29 mouse cellular contexts compared by ENCODE assay signal in the genomic region with DNA sequence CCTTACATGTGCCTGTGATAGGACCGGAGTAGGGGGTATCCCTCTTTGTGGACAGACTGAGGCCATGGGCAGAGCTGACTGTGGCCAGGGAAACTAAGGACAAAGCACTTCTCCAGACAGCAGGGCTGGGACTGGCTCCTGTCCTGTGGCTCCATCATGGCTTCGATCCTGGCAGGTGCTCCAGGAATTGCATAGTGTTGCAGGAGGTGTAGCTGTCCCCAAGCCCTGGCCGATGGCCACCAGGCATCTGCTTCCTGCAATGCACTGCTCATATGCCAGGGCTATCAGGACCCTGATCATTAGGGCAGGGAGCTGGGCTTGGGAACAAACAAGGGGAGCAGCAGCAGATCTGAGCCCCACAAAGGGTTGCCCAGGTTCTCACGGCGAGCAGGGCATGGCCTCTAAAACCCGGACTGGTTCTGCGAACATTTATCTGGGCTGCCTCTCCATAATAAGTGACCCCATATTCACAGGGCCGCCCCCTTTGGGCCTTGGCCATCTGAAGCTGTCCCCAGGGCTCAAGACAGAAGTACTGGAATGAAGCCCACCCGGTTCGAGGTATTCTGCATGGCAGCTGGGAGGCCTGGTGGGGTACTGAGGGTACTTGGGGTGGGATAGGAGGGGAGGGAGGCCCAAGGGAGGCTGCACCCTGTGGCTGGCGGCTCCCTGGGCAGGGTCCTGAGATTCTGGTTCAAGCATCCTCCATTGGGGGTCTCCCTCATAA. TPM values are rescaled to one million over a fixed set of nuclear protein-coding genes. Genes with fewer than 3 reads are reported as not detected.
DNase-seq lines count a peak whose midpoint lies in the region; ATAC-seq and TF ChIP-seq lines count a peak whose summit lies in the region.
"Had no signal": no experiment of that assay in that cellular context is flagged by ENCODE, and none has a peak within 500 bp of the region (broad histone marks: within the 10 kb centered on the region; RNA-seq: fewer than 3 reads in every experiment).

No protein-coding gene starts in this region.

- no peak for ATAC-seq in hindbrain, postnatal 0 days
- no peak for ATAC-seq in hindbrain, embryonic 12.5 days (ENCODE audit: low FRiP score)
- no peak for ATAC-seq in G1E (ENCODE audit: extremely low read depth, insufficient number of reproducible peaks, low FRiP score, poor library complexity, severe bottlenecking)
- ATAC-seq: forebrain, embryonic 15.5 days had no signal

- no peaks in the 10 kb centered on the region for H3K9me3 ChIP-seq in hindbrain, postnatal 0 days (ENCODE audit: low read length)
- H3K9me3 ChIP-seq in hindbrain, embryonic 12.5 days (replicated peaks) = no peaks in the 10 kb centered on the region
- H3K9me3 ChIP-seq in G1E (replicated peaks) = no peaks in the 10 kb centered on the region
- H3K9me3 ChIP-seq: embryonic facial prominence, embryonic 15.5 days; forebrain, embryonic 15.5 days; heart, embryonic 13.5 days; kidney, embryonic 15.5 days; limb, embryonic 15.5 days; lung, embryonic 15.5 days; megakaryocyte, embryonic 14.5 days; neural tube, embryonic 12.5 days had no signal

- no peak overlapping the region for H3K4me3 ChIP-seq in hindbrain, postnatal 0 days (ENCODE audit: low read length)
- H3K4me3 ChIP-seq in hindbrain, embryonic 12.5 days = no peak overlapping the region
- H3K4me3 ChIP-seq in G1E (ENCODE audit: low read depth, low read length) = 0 out of 2 replicates have a peak overlapping the region, but pooled peaks have one; percentile 13
- H3K4me3 ChIP-seq: embryonic facial prominence, embryonic 15.5 days; forebrain, embryonic 15.5 days; heart, embryonic 13.5 days; kidney, embryonic 15.5 days; limb, embryonic 15.5 days; lung, embryonic 15.5 days; neural tube, embryonic 12.5 days had no signal

- no peaks in the 10 kb centered on the region for H3K36me3 ChIP-seq in hindbrain, postnatal 0 days (ENCODE audit: insufficient read depth, low read length)
- H3K36me3 ChIP-seq in hindbrain, embryonic 12.5 days = peaks cover 55% of the 10 kb centered on the region
- peaks cover 78% of the 10 kb centered on the region for H3K36me3 ChIP-seq in G1E (replicated peaks)

- WGBS in hindbrain, postnatal 0 days = 86% methylated on average over 11 of the region's 11 CpGs
- 93% methylated on average over 11 of the region's 11 CpGs for WGBS in hindbrain, embryonic 12.5 days

- H3K9ac ChIP-seq in hindbrain, postnatal 0 days (replicated peaks; ENCODE audit: low read length) = 0 out of 2 replicates have a peak overlapping the region, but pooled peaks have one; percentile 13
- H3K9ac ChIP-seq in hindbrain, embryonic 12.5 days = no peak overlapping the region
- H3K9ac ChIP-seq: embryonic facial prominence, embryonic 15.5 days; forebrain, embryonic 15.5 days; heart, embryonic 13.5 days; kidney, embryonic 15.5 days; limb, embryonic 15.5 days; lung, embryonic 15.5 days; neural tube, embryonic 12.5 days had no signal

- no peak for TF ChIP-seq CTCF in hindbrain, postnatal 0 days (IDR thresholded peaks at IDR 0.05; ENCODE audit: low read depth)
- TF ChIP-seq CTCF in G1E (IDR thresholded peaks at IDR 0.05; ENCODE audit: low read depth, low read length) = no peak

- DNase-seq in cerebellum, adult 11-12 months = peak; percentile 77
- no peak for DNase-seq in cerebellum, adult 8-10 months
- peak; percentile 21 for DNase-seq in hindbrain, postnatal 0 days (ENCODE audit: low spot score)
- no peak for DNase-seq in G1E (ENCODE audit: low spot score)
- peak; percentile 80 to 84 for DNase-seq in cerebellum, postnatal 10 days
- no peak for DNase-seq in layer of hippocampus, adult 9-10 months (ENCODE audit: low spot score)
- no peak for DNase-seq in spleen, postnatal 10 days (ENCODE audit: low spot score in 2 of 2)
- DNase-seq: adrenal gland, postnatal 25 days; gastrocnemius, postnatal 14 days; heart, adult 18-20 months; heart, postnatal 14 days; kidney, adult 11 months; kidney, postnatal 36 days; layer of hippocampus, adult 9-11 months; lung, postnatal 36 days; midbrain, embryonic 14.5 days; retina, postnatal 1 day; thymus, postnatal 14 days had no signal

- no peaks in the 10 kb centered on the region for H3K27me3 ChIP-seq in hindbrain, postnatal 0 days (ENCODE audit: insufficient read depth, low read length)
- H3K27me3 ChIP-seq in hindbrain, embryonic 12.5 days = peaks cover 3% of the 10 kb centered on the region
- H3K27me3 ChIP-seq in G1E (ENCODE audit: insufficient read depth, low read length) = no peaks in the 10 kb centered on the region; the same call in 1 of the 2 replicates
- H3K27me3 ChIP-seq: embryonic facial prominence, embryonic 15.5 days; forebrain, embryonic 15.5 days had no signal

- no peak overlapping the region for H3K4me2 ChIP-seq in hindbrain, postnatal 0 days (ENCODE audit: low read depth, low read length)
- no peak overlapping the region for H3K4me2 ChIP-seq in hindbrain, embryonic 12.5 days (replicated peaks)
- H3K4me2 ChIP-seq: embryonic facial prominence, embryonic 15.5 days; forebrain, embryonic 15.5 days; heart, embryonic 13.5 days; kidney, embryonic 15.5 days; limb, embryonic 15.5 days; lung, embryonic 15.5 days; neural tube, embryonic 12.5 days had no signal

- peaks cover 4% of the 10 kb centered on the region; the same call in 1 of the 2 replicates for H3K4me1 ChIP-seq in hindbrain, postnatal 0 days (ENCODE audit: insufficient read depth, low read length)
- 0 out of 2 replicates have a peak, but pooled peaks cover 4% of the 10 kb centered on the region for H3K4me1 ChIP-seq in hindbrain, embryonic 12.5 days
- H3K4me1 ChIP-seq in G1E (ENCODE audit: insufficient read depth, low read depth, low read length) = peaks cover 45% of the 10 kb centered on the region
- H3K4me1 ChIP-seq: embryonic facial prominence, embryonic 15.5 days; forebrain, embryonic 15.5 days; heart, embryonic 13.5 days; kidney, embryonic 15.5 days; limb, embryonic 15.5 days; lung, embryonic 15.5 days; neural tube, embryonic 12.5 days had no signal

- H3K27ac ChIP-seq in hindbrain, postnatal 0 days = peak overlapping the region; percentile 60
- no peak overlapping the region for H3K27ac ChIP-seq in hindbrain, embryonic 12.5 days
- H3K27ac ChIP-seq: embryonic facial prominence, embryonic 15.5 days; forebrain, embryonic 15.5 days; heart, embryonic 13.5 days; limb, embryonic 15.5 days; lung, embryonic 15.5 days; neural tube, embryonic 12.5 days had no signal

RNA-seq across cellular contexts. Expression of gene A930017K11Rik, which starts 6.6 kb away (rescaled TPM):
- total RNA-seq in hindbrain, postnatal 0 days (2014; rRNA removed) = 5.6 and 7.2 TPM in 2 replicates
- polyA plus RNA-seq in hindbrain, postnatal 0 days (2015; fragmentation: Nextera tagmentation; extraction: Ambion mirVana) = 4.4 and 5.0 TPM in 2 replicates
- polyA plus RNA-seq in hindbrain, embryonic 12.5 days (2016; fragmentation: Nextera tagmentation; extraction: Ambion mirVana) = 0.17 and 0.18 TPM in 2 replicates
- total RNA-seq in G1E (2014; fragmentation: Nextera tagmentation) = not detected in 2 replicates
- 0.06 TPM in 1 of 2 replicates, not detected in the other for total RNA-seq in G1E (2017)
- 0.03 and 0.07 TPM in 2 replicates for polyA plus RNA-seq in G1E (2012)
- total RNA-seq: adrenal gland, postnatal 25 days; common myeloid progenitor, adult 5-6 weeks; gastrocnemius, postnatal 14 days; heart, postnatal 14 days had no signal
- polyA plus RNA-seq: spleen, adult 2 months had no signal

RNA-seq across cellular contexts. Expression of gene Nhlrc4, which starts 14.2 kb away (rescaled TPM):
- 0.61 and 0.68 TPM in 2 replicates for total RNA-seq in hindbrain, postnatal 0 days (2014; rRNA removed)
- polyA plus RNA-seq in hindbrain, postnatal 0 days (2015; fragmentation: Nextera tagmentation; extraction: Ambion mirVana) = 0.30 and 0.72 TPM in 2 replicates
- 0.27 TPM in 1 of 2 replicates, not detected in the other for polyA plus RNA-seq in hindbrain, embryonic 12.5 days (2016; fragmentation: Nextera tagmentation; extraction: Ambion mirVana)
- total RNA-seq in G1E (2014; fragmentation: Nextera tagmentation) (0.38 and 1.7 TPM in 2 replicates), G1E (2017) (0.33 TPM in 1 of 2 replicates, not detected in the other)
- polyA plus RNA-seq in G1E (2012) = 1.1 and 2.7 TPM in 2 replicates
- total RNA-seq: adrenal gland, postnatal 25 days; common myeloid progenitor, adult 5-6 weeks; gastrocnemius, postnatal 14 days had no signal
- polyA plus RNA-seq: forebrain, embryonic 15.5 days; heart, embryonic 13.5 days had no signal

RNA-seq across cellular contexts. Expression of gene Pigq, which starts 14.2 kb away (rescaled TPM):
- 90.6 and 99.7 TPM in 2 replicates for total RNA-seq in hindbrain, postnatal 0 days (2014; rRNA removed)
- polyA plus RNA-seq in hindbrain, postnatal 0 days (2015; fragmentation: Nextera tagmentation; extraction: Ambion mirVana) = 69.7 and 76.3 TPM in 2 replicates
- polyA plus RNA-seq in hindbrain, embryonic 12.5 days (2016; fragmentation: Nextera tagmentation; extraction: Ambion mirVana) = 53.6 and 57.5 TPM in 2 replicates
- total RNA-seq in G1E (2014; fragmentation: Nextera tagmentation) = 116 and 431 TPM in 2 replicates
- 41.4 and 42.1 TPM in 2 replicates for total RNA-seq in G1E (2017)
- polyA plus RNA-seq in G1E (2012) = 81.8 and 136 TPM in 2 replicates

RNA-seq across cellular contexts. Expression of gene Capn15, which starts 26.7 kb away (rescaled TPM):
- total RNA-seq in hindbrain, postnatal 0 days (2014; rRNA removed) = 35.1 and 41.4 TPM in 2 replicates
- 19.0 and 20.1 TPM in 2 replicates for polyA plus RNA-seq in hindbrain, postnatal 0 days (2015; fragmentation: Nextera tagmentation; extraction: Ambion mirVana)
- 32.5 and 32.6 TPM in 2 replicates for polyA plus RNA-seq in hindbrain, embryonic 12.5 days (2016; fragmentation: Nextera tagmentation; extraction: Ambion mirVana)
- total RNA-seq in G1E (2014; fragmentation: Nextera tagmentation) = 14.6 and 17.3 TPM in 2 replicates
- total RNA-seq in G1E (2017) = 2.8 and 3.2 TPM in 2 replicates
- polyA plus RNA-seq in G1E (2012) = 41.6 and 47.8 TPM in 2 replicates

RNA-seq across cellular contexts. Expression of gene Rab40c, which starts 39.4 kb away (rescaled TPM):
- total RNA-seq in hindbrain, postnatal 0 days (2014; rRNA removed) = 33.2 and 39.1 TPM in 2 replicates
- 34.7 and 35.3 TPM in 2 replicates for polyA plus RNA-seq in hindbrain, postnatal 0 days (2015; fragmentation: Nextera tagmentation; extraction: Ambion mirVana)
- 42.1 and 43.6 TPM in 2 replicates for polyA plus RNA-seq in hindbrain, embryonic 12.5 days (2016; fragmentation: Nextera tagmentation; extraction: Ambion mirVana)
- total RNA-seq in G1E (2014; fragmentation: Nextera tagmentation) = 9.1 and 10.8 TPM in 2 replicates
- 4.2 and 9.3 TPM in 2 replicates for total RNA-seq in G1E (2017)
- polyA plus RNA-seq in G1E (2012) = 12.4 and 13.5 TPM in 2 replicates

Comparison
In these comparisons a context has a peak if more than half of its experiments do, and no peak if none do; other contexts are left out.
1. DNase-seq: peak in cerebellum, adult 11-12 months (single experiment), hindbrain, postnatal 0 days (single experiment) and cerebellum, postnatal 10 days (2 of 2); none in cerebellum, adult 8-10 months (single experiment), G1E (single experiment), layer of hippocampus, adult 9-10 months (single experiment) and spleen, postnatal 10 days (0 of 2).